Mouse (Mus musculus) thymus, postnatal 0 days (tissue): ENCODE results near the gene Ndufb10. TPM values are rescaled to one million over a fixed set of nuclear protein-coding genes. Genes with fewer than 3 reads are reported as not detected.
"Not testable (repeated sequence)": the region's sequence is repeated elsewhere in the genome, so short reads cannot be mapped to it uniquely, and the experiment has no call there.

ENCODE experiments used
- DNase-seq: peaks from one replicate; pipeline ENCODE4 v3.0.0-alpha.2; 2015; ENCODE audit warnings: low spot score
- polyA plus RNA-seq: library from polyadenylated mRNA; unstranded; fragments of >200 nt; fragmentation: Nextera tagmentation; extraction: Ambion mirVana; gene quantifications from 2 replicates; pipeline ENCODE4 v1.2.1, GENCODE M21; 2015

Ndufb10 gene
- polyA plus RNA-seq, 1 experiment from 2014 or later = 304 TPM

- DNase-seq = no peak
Measured at GRCm38 (mm10) chr17:24734513-24734912, 10.2 kb upstream of the Ndufb10 start.

GRCm38 (mm10) chr17:24733434-24734050 is 9.3 kb upstream of the Ndufb10 start:
- DNase-seq = no peak

- DNase-seq = no peak
Measured at GRCm38 (mm10) chr17:24732233-24732935, 8.1 kb upstream of the Ndufb10 start.

GRCm38 (mm10) chr17:24730787-24731186 is 6.5 kb upstream of the Ndufb10 start:
- DNase-seq = no peak

DNA sequence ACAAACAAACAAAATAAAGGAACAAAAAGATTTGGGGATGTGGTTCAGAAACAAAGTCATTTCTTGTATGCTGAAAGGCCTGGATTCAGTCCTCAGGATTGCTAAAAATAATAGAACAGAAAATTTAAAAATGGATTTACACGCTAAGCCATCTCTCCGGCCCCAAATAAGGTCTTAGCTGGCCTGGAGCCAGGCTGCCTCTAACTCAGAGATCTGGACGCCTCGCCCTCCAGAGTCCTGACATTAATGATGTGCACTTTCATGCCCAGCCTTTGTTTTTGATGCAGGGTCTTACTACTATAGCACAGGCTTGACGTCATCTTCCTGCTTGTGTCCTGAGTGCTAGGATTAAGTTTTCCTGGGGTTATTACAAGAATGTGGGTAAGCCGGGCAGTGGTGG is 4.8 kb upstream of the Ndufb10 start:
- DNase-seq = no peak

DNA sequence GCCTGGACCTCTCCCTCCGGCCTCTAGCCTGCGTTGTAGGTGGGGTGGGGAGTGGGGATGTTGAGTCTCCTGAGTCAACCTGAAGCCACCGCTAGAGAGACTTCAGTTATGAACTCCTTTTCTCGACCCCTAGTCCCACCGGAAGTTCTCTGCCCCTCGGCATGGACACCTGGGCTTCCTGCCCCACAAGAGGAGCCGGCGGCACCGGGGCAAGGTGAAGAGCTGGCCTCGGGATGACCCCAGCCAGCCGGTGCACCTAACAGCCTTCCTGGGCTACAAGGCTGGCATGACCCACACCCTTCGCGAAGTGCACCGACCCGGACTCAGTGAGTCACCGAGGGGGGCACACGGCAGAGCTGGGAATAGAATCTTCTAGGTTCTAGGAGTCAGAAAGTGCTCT is 3.9 kb upstream of the Ndufb10 start:
- no peak for DNase-seq

DNA sequence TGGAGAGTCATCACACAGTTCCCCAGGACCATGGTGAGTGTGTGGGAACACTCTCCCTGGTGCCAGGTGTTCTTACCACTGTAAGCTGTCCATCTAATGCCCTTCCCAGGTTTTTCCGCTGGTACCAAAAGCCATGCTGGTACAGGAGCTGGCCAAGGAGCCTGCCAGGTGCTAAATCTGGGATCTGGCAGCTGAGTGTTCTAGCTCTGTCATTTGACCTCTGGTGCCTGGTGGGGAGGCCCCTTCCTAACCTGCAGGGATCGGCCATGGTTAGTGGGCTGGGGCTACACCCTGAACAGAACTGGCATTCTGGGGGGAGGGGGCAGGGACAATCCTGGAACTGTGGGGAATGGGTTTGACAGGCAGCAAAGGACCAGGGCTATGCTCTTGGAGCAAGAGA is 3.3 kb upstream of the Ndufb10 start, which contains the start of gene Rpl3l:
Rpl3l (plus strand) TSS at position 203 of the 400 bp plus-strand sequence.
- no peak for DNase-seq

- no peak for DNase-seq
Measured at GRCm38 (mm10) chr17:24725637-24726390, 1.5 kb upstream of the Ndufb10 start.

DNA sequence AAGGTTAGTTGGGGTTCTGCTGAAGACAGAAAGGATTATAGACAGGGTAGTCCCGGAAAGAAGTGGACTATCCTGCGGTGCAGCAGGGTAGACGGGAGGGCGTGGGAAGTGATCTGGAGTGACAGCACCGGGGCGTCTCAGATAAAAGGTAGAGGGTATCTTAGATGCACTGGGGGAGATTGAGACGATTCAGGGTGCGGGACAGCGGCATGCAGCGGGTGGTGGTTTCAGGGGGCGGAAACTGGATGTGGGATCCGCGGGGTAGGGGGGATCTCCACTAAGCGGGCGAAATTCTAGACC is 447 bp downstream of the Ndufb10 start:
- DNase-seq = peak; percentile 50

GRCm38 (mm10) chr17:24723122-24723880 is 977 bp downstream of the Ndufb10 start:
- DNase-seq = no peak

DNA sequence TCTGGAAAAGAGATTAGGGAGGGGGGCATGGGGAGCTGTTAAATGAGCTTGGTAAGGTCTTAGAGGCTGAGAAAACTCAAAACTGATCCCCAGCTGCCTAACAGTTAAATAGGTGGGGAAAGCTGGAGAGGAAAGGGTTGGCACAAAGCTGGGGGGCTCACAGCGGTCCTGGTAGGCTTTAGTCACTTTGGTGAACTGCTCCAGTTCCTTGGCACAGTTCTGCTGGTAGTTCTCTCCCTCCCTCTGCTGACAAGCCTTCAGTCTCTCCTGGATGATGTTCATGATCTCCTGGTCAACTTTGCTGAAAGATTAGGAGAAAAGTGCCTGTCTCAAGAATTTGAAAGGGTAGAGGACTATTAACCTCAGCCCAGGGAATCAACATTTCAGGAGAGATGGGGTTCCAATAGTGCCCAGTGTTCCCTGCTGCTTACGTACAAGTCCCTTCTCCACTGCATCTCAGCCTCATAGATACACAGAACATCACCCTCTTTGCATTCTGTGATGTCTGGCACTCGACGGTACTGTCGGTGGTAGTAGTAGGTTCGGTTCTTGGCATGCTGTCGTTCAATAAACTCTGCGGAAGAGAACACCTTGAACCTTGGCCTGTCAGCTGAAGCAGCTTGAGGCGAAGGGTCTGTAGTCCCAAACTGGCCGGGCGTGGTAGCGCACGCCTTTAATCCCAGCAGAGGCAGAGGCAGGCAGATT is 1.9 kb downstream of the Ndufb10 start:
- DNase-seq = no peak

DNA sequence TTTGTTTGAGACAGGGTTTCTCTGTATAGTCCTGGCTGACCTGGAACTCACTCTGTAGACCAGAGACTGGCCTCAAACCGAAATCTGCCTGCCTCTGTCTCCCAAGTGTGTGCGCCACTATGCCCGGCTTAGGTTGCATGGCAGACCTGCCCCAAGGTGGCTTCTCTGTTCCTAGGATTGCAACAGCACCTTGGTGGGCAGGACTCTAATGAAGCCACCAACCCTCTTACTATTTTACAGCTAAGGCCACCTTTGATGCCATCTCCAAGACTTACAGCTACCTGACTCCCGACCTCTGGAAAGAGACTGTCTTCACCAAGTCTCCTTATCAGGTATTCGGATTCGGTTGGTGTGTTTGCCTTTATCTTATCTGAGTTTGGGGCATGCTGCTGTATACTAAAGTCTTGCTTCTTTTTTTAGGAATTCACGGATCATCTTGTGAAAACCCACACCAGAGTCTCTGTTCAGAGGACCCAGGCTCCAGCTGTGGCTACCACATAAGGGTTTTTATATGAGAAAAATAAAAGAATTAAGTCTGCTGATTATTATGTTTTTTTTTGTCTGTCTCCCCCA is 2.8 kb downstream of the Ndufb10 start:
- not testable (repeated sequence) for DNase-seq

DNA sequence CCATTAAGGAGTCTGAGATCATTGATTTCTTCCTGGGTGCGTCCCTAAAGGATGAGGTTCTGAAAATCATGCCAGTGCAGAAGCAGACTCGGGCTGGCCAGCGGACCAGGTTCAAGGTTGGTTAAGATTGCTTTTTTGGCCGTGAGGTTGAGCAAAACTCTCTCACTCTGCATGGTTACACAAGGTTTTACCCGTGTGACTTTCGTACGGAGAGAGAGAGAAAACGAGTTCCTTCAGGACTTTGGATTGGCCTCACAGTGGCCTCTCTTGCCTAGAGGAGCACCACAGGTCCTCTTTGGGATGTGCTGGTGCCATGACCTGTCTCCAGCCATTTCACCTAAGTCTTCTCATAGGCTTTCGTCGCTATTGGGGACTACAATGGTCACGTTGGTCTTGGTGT is 3.7 kb downstream of the Ndufb10 start:
- DNase-seq = not testable (repeated sequence)

GRCm38 (mm10) chr17:24719494-24720222 is 4.6 kb downstream of the Ndufb10 start:
- peak; percentile 98 for DNase-seq

GRCm38 (mm10) chr17:24718938-24719337 is 5.3 kb downstream of the Ndufb10 start:
- not testable (repeated sequence) for DNase-seq

DNA sequence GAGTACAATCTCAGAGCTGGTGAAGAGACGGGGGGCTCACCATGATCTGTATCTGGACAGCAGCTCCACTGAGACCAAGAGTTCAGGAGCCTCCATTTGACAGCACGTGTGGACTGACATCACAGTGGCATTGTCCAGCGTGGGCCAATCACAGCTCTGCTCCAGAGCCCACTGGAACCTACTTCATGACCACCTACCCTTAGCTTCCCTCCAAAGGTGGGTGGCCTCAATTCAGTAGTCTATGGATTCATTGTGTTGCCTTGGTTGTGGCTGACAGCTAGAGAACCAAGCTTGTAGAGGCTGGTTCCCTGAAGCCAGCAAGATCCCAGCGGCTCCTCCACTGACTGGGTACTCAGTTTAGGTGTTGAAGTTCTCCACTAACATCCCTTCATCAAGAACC is 6.3 kb downstream of the Ndufb10 start, which contains the start of the genes Rnf151 and Rps2:
Rnf151 (minus strand) TSS at position 121 of the 400 bp plus-strand sequence.
Rps2 (plus strand) TSS at position 174 of the 400 bp plus-strand sequence.
- DNase-seq = no peak

- no peak for DNase-seq
Measured at GRCm38 (mm10) chr17:24716166-24716682, 8.1 kb downstream of the Ndufb10 start.

DNA sequence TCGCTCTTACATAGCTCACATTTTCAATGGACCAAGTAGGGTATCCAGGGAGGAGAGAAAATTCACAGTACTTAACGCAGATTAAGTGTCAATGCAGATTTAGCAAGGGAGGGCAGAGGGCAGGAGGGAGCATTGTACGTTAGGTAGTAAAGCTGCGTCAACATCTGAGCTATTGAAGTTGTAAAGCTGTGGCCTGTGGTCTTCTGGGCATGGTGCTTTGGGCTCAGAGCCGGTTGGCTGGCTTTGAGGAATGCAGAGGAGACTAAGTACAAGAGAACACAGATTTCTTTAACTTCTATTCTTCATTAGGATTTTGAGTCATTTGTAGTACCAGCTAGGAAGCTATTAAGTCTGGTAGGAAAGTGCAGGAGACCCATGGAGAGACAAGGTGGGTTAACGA is 8.7 kb downstream of the Ndufb10 start:
- DNase-seq = no peak

- peak; percentile 62 for DNase-seq
Measured at GRCm38 (mm10) chr17:24708646-24709045, 15.6 kb downstream of the Ndufb10 start.
